Comparison of ENCODE assay signal across 11 mouse cellular contexts in genomic region chr1:153041046-153041445, GRCm38 (mm10).
"Had no signal": no experiment of that assay in that cellular context is flagged by ENCODE, and none has a peak within 500 bp of the region (broad histone marks: within the 10 kb centered on the region; RNA-seq: fewer than 3 reads in every experiment).

No protein-coding gene starts in this region.

- H3K27me3 ChIP-seq: limb, embryonic 15.5 days; neural tube, embryonic 15.5 days had no signal

- H3K4me3 ChIP-seq: layer of hippocampus, adult 2 months; limb, embryonic 15.5 days; liver, embryonic 12.5 days; midbrain, embryonic 12.5 days; neural tube, embryonic 15.5 days had no signal

- DNase-seq: kidney, adult 9 months; kidney, postnatal 36 days; right cerebral cortex, adult 18-20 months; right cerebral cortex, postnatal 25 days; thymus, postnatal 4 days had no signal

- H3K36me3 ChIP-seq: limb, embryonic 15.5 days; liver, embryonic 12.5 days; midbrain, embryonic 12.5 days; neural tube, embryonic 15.5 days had no signal

- H3K4me1 ChIP-seq: liver, embryonic 12.5 days had no signal

- H3K27ac ChIP-seq: kidney, postnatal 0 days; layer of hippocampus, adult 2 months; limb, embryonic 15.5 days; liver, embryonic 12.5 days; midbrain, embryonic 12.5 days had no signal
